Mouse (Mus musculus): Measurements from ENCODE around the gene Olfr1535.

The Olfr1535 gene

GRCm38 (mm10) chr13:21559793-21560192 lies at the start of gene Olfr1535:
TSS of gene Olfr1535 (minus strand) at chr13:21559893.
- DNase-seq (ENCODE audit: low spot score), result no peak

GRCm38 (mm10) chr13:21591618-21592017 lies 31.9 kb upstream of the Olfr1535 start:
- peak; percentile 12 for DNase-seq (ENCODE audit: low spot score)

- no peak for DNase-seq (ENCODE audit: low spot score)
Measured at GRCm38 (mm10) chr13:21581659-21582058, 22.0 kb upstream of the Olfr1535 start, which contains the start of gene Olfr1364. TSS of gene Olfr1364 (minus strand) at chr13:21581759.

GRCm38 (mm10) chr13:21550416-21551110 lies 9.1 kb downstream of the Olfr1535 start:
- no peak for DNase-seq (ENCODE audit: low spot score)

- no peak for DNase-seq (ENCODE audit: low spot score)
Measured at GRCm38 (mm10) chr13:21549487-21549886, 10.2 kb downstream of the Olfr1535 start.

GRCm38 (mm10) chr13:21542708-21543107 lies 17.0 kb downstream of the Olfr1535 start, which contains the start of gene Olfr1366:
TSS of gene Olfr1366 (minus strand) at chr13:21542808.
- no peak for DNase-seq (ENCODE audit: low spot score)

- DNase-seq (ENCODE audit: low spot score), result peak; percentile 87
Measured at GRCm38 (mm10) chr13:21530781-21531201, 28.9 kb downstream of the Olfr1535 start, which contains the start of gene Zkscan8. TSS of gene Zkscan8 (minus strand) at chr13:21531120.

- DNase-seq (ENCODE audit: low spot score), result no peak
Measured at GRCm38 (mm10) chr13:21530136-21530535, 29.6 kb downstream of the Olfr1535 start.

GRCm38 (mm10) chr13:21506221-21506649 lies 53.5 kb downstream of the Olfr1535 start:
- peak; percentile 86 for DNase-seq (ENCODE audit: low spot score)

Measured in embryo, embryonic 10 days (tissue).